Mouse (Mus musculus): ENCODE results near the gene Spcs1.

DNA sequence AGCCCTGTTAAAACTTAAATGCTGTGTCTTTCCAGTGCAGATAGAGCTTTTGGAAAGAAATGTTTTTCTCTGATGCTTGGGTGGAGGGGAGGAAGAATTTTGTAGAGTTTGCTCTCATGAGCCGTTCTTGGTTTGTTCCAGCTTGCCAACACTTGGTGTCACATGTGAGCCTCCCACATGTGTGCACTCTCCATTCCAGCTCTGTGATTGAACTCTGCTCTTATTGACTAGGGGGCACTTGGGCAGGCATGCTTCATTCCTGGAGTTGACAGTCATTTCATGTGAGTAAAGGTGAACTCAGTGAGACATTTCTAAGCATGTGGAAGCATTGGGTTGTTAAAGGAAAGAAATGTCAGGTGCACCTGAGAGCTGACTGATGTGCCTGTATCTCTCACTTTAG lies 21.1 kb upstream of the Spcs1 start:
- no peak for TF ChIP-seq CTCF (IDR thresholded peaks at IDR 0.05; ENCODE audit: low read depth)
- TF ChIP-seq EP300 (IDR thresholded peaks at IDR 0.05; ENCODE audit: low read depth), result no peak

All from heart, postnatal 0 days (tissue).